Mouse (Mus musculus) embryonic facial prominence, embryonic 11.5 days (tissue): Measurements from ENCODE around the gene Nox4. TPM values are rescaled to one million over a fixed set of nuclear protein-coding genes. Genes with fewer than 3 reads are reported as not detected.

ENCODE experiments used
- ATAC-seq: fragments of 200-750 bp; cut with Nextera tagmentation; replicated peaks from 2 replicates; pipeline ENCODE4 v1.8.0; 2017; ENCODE audit warnings: low read depth; ENCODE audit not compliant: insufficient number of reproducible peaks, low FRiP score, low TSS enrichment
- DNase-seq: peaks from one replicate; pipeline ENCODE4 v3.0.0-alpha.2; 2015; ENCODE audit warnings: low spot score
- H3K27ac ChIP-seq: fragments of 300-500 bp; sonication (generic); replicated peaks from 2 replicates; pipeline ENCODE4 v1.5.1; 2014; ENCODE audit warnings: mild to moderate bottlenecking, low read depth, low read length, control low read depth
- H3K27me3 ChIP-seq: fragments of 300-500 bp; sonication (generic); 2 replicates; pipeline ENCODE4 v1.6.1; 2014; ENCODE audit warnings: mild to moderate bottlenecking, low read length, moderate library complexity, mixed read lengths; ENCODE audit not compliant: control insufficient read depth, insufficient read depth
- H3K36me3 ChIP-seq: fragments of 300-500 bp; sonication (generic); replicated peaks from 2 replicates; pipeline ENCODE4 v1.6.1; 2014; ENCODE audit warnings: low read depth, mild to moderate bottlenecking, low read length, moderate library complexity, mixed read lengths; ENCODE audit not compliant: control insufficient read depth, insufficient read depth
- H3K4me1 ChIP-seq: fragments of 300-500 bp; sonication (generic); 2 replicates; pipeline ENCODE4 v1.6.1; 2014; ENCODE audit warnings: low read length, mixed read lengths; ENCODE audit not compliant: control insufficient read depth, insufficient read depth
- H3K4me2 ChIP-seq: fragments of 300-500 bp; sonication (generic); 2 replicates; pipeline ENCODE4 v1.6.1; 2014; ENCODE audit warnings: low read depth, mild to moderate bottlenecking, control low read depth, low read length, moderate library complexity
- H3K4me3 ChIP-seq: fragments of 300-500 bp; sonication (generic); 2 replicates; pipeline ENCODE4 v1.5.1; 2014; ENCODE audit warnings: low read depth, low read length, control low read depth
- H3K9ac ChIP-seq: fragments of 300-500 bp; sonication (generic); replicated peaks from 2 replicates; pipeline ENCODE4 v1.6.1; 2014; ENCODE audit warnings: mild to moderate bottlenecking, control low read depth, low read length
- H3K9me3 ChIP-seq: fragments of 300-500 bp; sonication (generic); replicated peaks from 2 replicates; pipeline ENCODE4 v1.6.1; 2016; ENCODE audit warnings: mild to moderate bottlenecking, low read length, inconsistent platforms, mixed read lengths; ENCODE audit not compliant: control insufficient read depth
- WGBS: fragments of 180-500 bp; shearing (Covaris S2); extraction: QIAGEN DNeasy Blood & Tissue Kit; methylation state at CpG from one replicate; pipeline ENCODE4 v1.1.7; 2014; 5-methylcytosine and 5-hydroxymethylcytosine counted together
- polyA plus RNA-seq: library from polyadenylated mRNA; unstranded; fragments of >200 nt; fragmentation: Nextera tagmentation; extraction: Ambion mirVana; gene quantifications from 2 replicates; pipeline ENCODE4 v1.2.1, GENCODE M21; 2014

Nox4 gene
- 6.5 and 7.3 TPM in 2 replicates for polyA plus RNA-seq

GRCm38 (mm10) chr7:87245856-87246579 is at the start of gene Nox4:
Nox4 (plus strand) TSS chr7:87246096.
- Histone ChIP-seq H3K9ac (peak within 1 kb of the TSS; percentile 91), H3K4me2 (peak within 1 kb of the TSS; percentile 53), H3K36me3 (no peaks in the 10 kb centered on the region), H3K27ac (peak within 1 kb of the TSS; percentile 79), H3K4me1 (no peaks in the 10 kb centered on the region), H3K27me3 (no peaks in the 10 kb centered on the region), H3K9me3 (no peaks in the 10 kb centered on the region), H3K4me3 (peak within 1 kb of the TSS; percentile 67)
- WGBS = 12% methylated on average over 18 of the region's 18 CpGs
- DNase-seq (peak; percentile 43), ATAC-seq (peak; percentile 16; the same call in 1 of the 2 replicates)

GRCm38 (mm10) chr7:87204751-87205150 is 41.1 kb upstream of the Nox4 start:
- Histone ChIP-seq H3K36me3 (no peaks in the 10 kb centered on the region), H3K9me3 (no peaks in the 10 kb centered on the region), H3K27me3 (no peaks in the 10 kb centered on the region), H3K27ac (no peak overlapping the region), H3K4me1 (no peaks in the 10 kb centered on the region), H3K4me2 (no peak overlapping the region), H3K4me3 (no peak overlapping the region), H3K9ac (no peak overlapping the region)
- no peak for ATAC-seq
- DNase-seq = no peak

- Histone ChIP-seq H3K9me3 (no peaks in the 10 kb centered on the region), H3K4me1 (no peaks in the 10 kb centered on the region), H3K36me3 (no peaks in the 10 kb centered on the region), H3K27me3 (no peaks in the 10 kb centered on the region), H3K27ac (no peak overlapping the region), H3K4me3 (no peak overlapping the region), H3K4me2 (no peak overlapping the region), H3K9ac (no peak overlapping the region)
- DNase-seq (no peak), ATAC-seq (no peak)
Measured at GRCm38 (mm10) chr7:87221712-87222111, 24.2 kb upstream of the Nox4 start.

- Histone ChIP-seq H3K4me2 (no peak overlapping the region), H3K36me3 (no peaks in the 10 kb centered on the region), H3K27me3 (no peaks in the 10 kb centered on the region), H3K9me3 (no peaks in the 10 kb centered on the region), H3K4me1 (no peaks in the 10 kb centered on the region), H3K9ac (no peak overlapping the region), H3K4me3 (no peak overlapping the region), H3K27ac (no peak overlapping the region)
- no peak for DNase-seq
- ATAC-seq = no peak
- 88% methylated on average over 2 of the region's 2 CpGs for WGBS
Measured at GRCm38 (mm10) chr7:87222751-87223150, 23.1 kb upstream of the Nox4 start.

GRCm38 (mm10) chr7:87225617-87226016 is 20.3 kb upstream of the Nox4 start:
- Histone ChIP-seq H3K27ac (no peak overlapping the region), H3K36me3 (no peaks in the 10 kb centered on the region), H3K9me3 (no peaks in the 10 kb centered on the region), H3K4me3 (no peak overlapping the region), H3K9ac (no peak overlapping the region), H3K4me1 (no peaks in the 10 kb centered on the region), H3K4me2 (no peak overlapping the region), H3K27me3 (no peaks in the 10 kb centered on the region)
- no peak for DNase-seq
- 43% methylated on average over 2 of the region's 2 CpGs for WGBS
- no peak for ATAC-seq

GRCm38 (mm10) chr7:87227051-87227948 is 18.6 kb upstream of the Nox4 start:
- Histone ChIP-seq H3K27me3 (no peaks in the 10 kb centered on the region), H3K36me3 (no peaks in the 10 kb centered on the region), H3K27ac (no peak overlapping the region), H3K4me1 (no peaks in the 10 kb centered on the region), H3K4me3 (no peak overlapping the region), H3K9me3 (no peaks in the 10 kb centered on the region), H3K9ac (no peak overlapping the region), H3K4me2 (no peak overlapping the region)
- 81% methylated on average over 4 of the region's 4 CpGs for WGBS
- DNase-seq = no peak
- no peak for ATAC-seq

- Histone ChIP-seq H3K27ac (no peak overlapping the region), H3K36me3 (no peaks in the 10 kb centered on the region), H3K27me3 (no peaks in the 10 kb centered on the region), H3K4me3 (no peak overlapping the region), H3K4me1 (no peaks in the 10 kb centered on the region), H3K9ac (no peak overlapping the region), H3K4me2 (no peak overlapping the region), H3K9me3 (no peaks in the 10 kb centered on the region)
- no peak for DNase-seq
- WGBS = 81% methylated on average over 1 of the region's 1 CpGs
- no peak for ATAC-seq
Measured at GRCm38 (mm10) chr7:87229502-87229901, 16.4 kb upstream of the Nox4 start.

GRCm38 (mm10) chr7:87241139-87241538 is 4.8 kb upstream of the Nox4 start:
- Histone ChIP-seq H3K9me3 (no peaks in the 10 kb centered on the region), H3K4me1 (no peaks in the 10 kb centered on the region), H3K9ac (no peak overlapping the region), H3K4me3 (no peak overlapping the region), H3K27ac (no peak overlapping the region), H3K36me3 (no peaks in the 10 kb centered on the region), H3K4me2 (no peak overlapping the region), H3K27me3 (no peaks in the 10 kb centered on the region)
- 70% methylated on average over 1 of the region's 1 CpGs for WGBS
- DNase-seq (peak; percentile 23), ATAC-seq (no peak)
